ENCODE assay signal across 9 mouse cellular contexts in genomic region chr7:132803336-132803735, GRCm38 (mm10). TPM values are rescaled to one million over a fixed set of nuclear protein-coding genes. Genes with fewer than 3 reads are reported as not detected.
A peak's percentile ranks its signal among the peaks of the same experiment; 100 is the strongest.
DNase-seq lines count a peak whose midpoint lies in the region; ATAC-seq and TF ChIP-seq lines count a peak whose summit lies in the region.
"Had no signal": no experiment of that assay in that cellular context is flagged by ENCODE, and none has a peak within 500 bp of the region (broad histone marks: within the 10 kb centered on the region; RNA-seq: fewer than 3 reads in every experiment).

No protein-coding gene starts in this region.

- H3K27me3 ChIP-seq in heart, adult 2 months (ENCODE audit: control insufficient read depth, insufficient read depth, low read length) = no peaks in the 10 kb centered on the region
- H3K27me3 ChIP-seq in midbrain, embryonic 10.5 days (ENCODE audit: low read depth, poor library complexity, severe bottlenecking) = no peaks in the 10 kb centered on the region
- H3K27me3 ChIP-seq in midbrain, embryonic 16.5 days (ENCODE audit: control insufficient read depth, insufficient read depth, low read depth, low read length) = no peaks in the 10 kb centered on the region
- no peaks in the 10 kb centered on the region for H3K27me3 ChIP-seq in liver, embryonic 12.5 days (replicated peaks)
- H3K27me3 ChIP-seq: embryonic facial prominence, embryonic 12.5 days; hindbrain, embryonic 12.5 days had no signal

- DNase-seq in heart, adult 2 months = peak in 1 of 2 experiments; percentile 31
- DNase-seq in heart, postnatal 25 days (ENCODE audit: low spot score) = no peak
- no peak for DNase-seq in midbrain, embryonic 10.5 days (ENCODE audit: low spot score)
- DNase-seq in gastrocnemius, postnatal 25 days = no peak
- no peak for DNase-seq in testis, postnatal 14 days (ENCODE audit: low spot score)

- TF ChIP-seq EP300 in heart, adult 2 months (IDR thresholded peaks at IDR 0.05; ENCODE audit: insufficient read depth, low read depth, low read length) = no peak

- 57% methylated on average over 2 of the region's 2 CpGs for WGBS in heart, adult 2 months
- 87% methylated on average over 2 of the region's 2 CpGs for WGBS in midbrain, embryonic 10.5 days
- 98% methylated on average over 2 of the region's 2 CpGs for WGBS in midbrain, embryonic 16.5 days
- 71% methylated on average over 2 of the region's 2 CpGs for WGBS in liver, embryonic 12.5 days (ENCODE audit: insufficient replicate concordance)

- H3K4me2 ChIP-seq in midbrain, embryonic 16.5 days (ENCODE audit: low read length) = no peak overlapping the region
- H3K4me2 ChIP-seq in liver, embryonic 12.5 days = no peak overlapping the region
- H3K4me2 ChIP-seq: embryonic facial prominence, embryonic 12.5 days; hindbrain, embryonic 12.5 days had no signal

- TF ChIP-seq POLR2A in heart, adult 2 months (IDR thresholded peaks at IDR 0.05; ENCODE audit: insufficient read depth, low read depth, low read length) = no peak

- TF ChIP-seq CTCF in heart, adult 2 months (IDR thresholded peaks at IDR 0.05) = no peak

- no peak overlapping the region for H3K4me3 ChIP-seq in heart, adult 2 months
- H3K4me3 ChIP-seq in midbrain, embryonic 10.5 days = no peak overlapping the region
- H3K4me3 ChIP-seq in midbrain, embryonic 16.5 days (ENCODE audit: low read depth, low read length) = no peak overlapping the region
- no peak overlapping the region for H3K4me3 ChIP-seq in liver, embryonic 12.5 days
- H3K4me3 ChIP-seq: embryonic facial prominence, embryonic 12.5 days; hindbrain, embryonic 12.5 days had no signal

- H3K36me3 ChIP-seq in heart, adult 2 months (ENCODE audit: control insufficient read depth, insufficient read depth, low read length) = peaks cover 21% of the 10 kb centered on the region
- H3K36me3 ChIP-seq in midbrain, embryonic 10.5 days = no peaks in the 10 kb centered on the region
- no peaks in the 10 kb centered on the region for H3K36me3 ChIP-seq in midbrain, embryonic 16.5 days (ENCODE audit: control insufficient read depth, insufficient read depth, low read length)
- peaks cover 14% of the 10 kb centered on the region; the same call in 1 of the 2 replicates for H3K36me3 ChIP-seq in liver, embryonic 12.5 days
- H3K36me3 ChIP-seq: hindbrain, embryonic 12.5 days had no signal

- no peaks in the 10 kb centered on the region for H3K9me3 ChIP-seq in midbrain, embryonic 10.5 days (replicated peaks)
- H3K9me3 ChIP-seq in midbrain, embryonic 16.5 days (replicated peaks; ENCODE audit: control insufficient read depth, low read length, poor library complexity, severe bottlenecking) = no peaks in the 10 kb centered on the region
- H3K9me3 ChIP-seq in liver, embryonic 12.5 days (replicated peaks) = no peaks in the 10 kb centered on the region
- H3K9me3 ChIP-seq: embryonic facial prominence, embryonic 12.5 days; hindbrain, embryonic 12.5 days had no signal

- ATAC-seq in midbrain, embryonic 16.5 days = no peak
- ATAC-seq in liver, embryonic 12.5 days = no peak

- peaks cover 84% of the 10 kb centered on the region for H3K4me1 ChIP-seq in heart, adult 2 months (ENCODE audit: control insufficient read depth, insufficient read depth, low read length)
- peaks cover 57% of the 10 kb centered on the region for H3K4me1 ChIP-seq in midbrain, embryonic 10.5 days
- H3K4me1 ChIP-seq in midbrain, embryonic 16.5 days (ENCODE audit: control insufficient read depth, insufficient read depth, low read length) = peaks cover 25% of the 10 kb centered on the region
- peaks cover 97% of the 10 kb centered on the region for H3K4me1 ChIP-seq in liver, embryonic 12.5 days

- no peak overlapping the region for H3K9ac ChIP-seq in heart, adult 2 months (ENCODE audit: low read depth, low read length)
- H3K9ac ChIP-seq in midbrain, embryonic 16.5 days (ENCODE audit: low read depth, low read length) = no peak overlapping the region
- H3K9ac ChIP-seq in liver, embryonic 12.5 days = 0 out of 2 replicates have a peak overlapping the region, but pooled peaks have one; percentile 5
- H3K9ac ChIP-seq: embryonic facial prominence, embryonic 12.5 days; hindbrain, embryonic 12.5 days had no signal

- H3K27ac ChIP-seq in heart, adult 2 months = peak overlapping the region; percentile 81
- H3K27ac ChIP-seq in midbrain, embryonic 10.5 days (replicated peaks) = peak overlapping the region; percentile 42; the same call in 1 of the 2 replicates
- H3K27ac ChIP-seq in midbrain, embryonic 16.5 days (ENCODE audit: low read length) = no peak overlapping the region
- peak overlapping the region; percentile 76 for H3K27ac ChIP-seq in liver, embryonic 12.5 days
- H3K27ac ChIP-seq: embryonic facial prominence, embryonic 12.5 days; hindbrain, embryonic 12.5 days had no signal

- intact Hi-C loops in heart, adult 2 months (cut with DNase I) = no loop called here
- intact Hi-C loops in heart, postnatal 25 days (cut with DNase I) = no loop called here

- peaks cover 8% of the 10 kb centered on the region for H3K79me2 ChIP-seq in heart, adult 2 months (replicated peaks; ENCODE audit: control insufficient read depth, insufficient read depth, low read length)

RNA-seq across cellular contexts. Expression of gene Fam53b, which starts 10.3 kb away (rescaled TPM):
- total RNA-seq in heart, adult 2 months (2021) = 10 to 100 TPM; 22.0 to 26.9 TPM
- polyA plus RNA-seq in heart, adult 2 months (2012; rRNA removed) = 22.5 and 25.7 TPM in 2 replicates
- 10 to 100 TPM; 25.8 to 26.8 TPM for total RNA-seq in heart, postnatal 25 days (2021)
- polyA plus RNA-seq in midbrain, embryonic 10.5 days (2016; fragmentation: Nextera tagmentation; extraction: Ambion mirVana) = 23.1 and 25.0 TPM in 2 replicates
- polyA plus RNA-seq in midbrain, embryonic 16.5 days (2015; fragmentation: Nextera tagmentation; extraction: Ambion mirVana) = 13.2 and 13.6 TPM in 2 replicates
- 27.2 and 28.8 TPM in 2 replicates for polyA plus RNA-seq in liver, embryonic 12.5 days (2016; fragmentation: Nextera tagmentation; extraction: Ambion mirVana)
- total RNA-seq in gastrocnemius, postnatal 25 days (2021) = 10 to 100 TPM; 17.0 to 19.0 TPM

RNA-seq across cellular contexts. Expression of gene Eef1akmt2, which starts 49.1 kb away (rescaled TPM):
- 1 to 10 TPM; 7.7 TPM for total RNA-seq in heart, adult 2 months (2021)
- 5.2 and 6.0 TPM in 2 replicates for polyA plus RNA-seq in heart, adult 2 months (2012; rRNA removed)
- total RNA-seq in heart, postnatal 25 days (2021) = 1 to 10 TPM; 9.6 to 9.8 TPM
- polyA plus RNA-seq in midbrain, embryonic 10.5 days (2016; fragmentation: Nextera tagmentation; extraction: Ambion mirVana) = 80.7 and 82.0 TPM in 2 replicates
- polyA plus RNA-seq in midbrain, embryonic 16.5 days (2015; fragmentation: Nextera tagmentation; extraction: Ambion mirVana) = 91.7 and 94.3 TPM in 2 replicates
- polyA plus RNA-seq in liver, embryonic 12.5 days (2016; fragmentation: Nextera tagmentation; extraction: Ambion mirVana) = 29.6 and 31.4 TPM in 2 replicates
- 1 to 10 TPM; 5.5 to 8.3 TPM for total RNA-seq in gastrocnemius, postnatal 25 days (2021)

RNA-seq across cellular contexts. Expression of gene Abraxas2, which starts 55.7 kb away (rescaled TPM):
- total RNA-seq in heart, adult 2 months (2021) = 10 to 100 TPM; 20.3 to 21.3 TPM
- polyA plus RNA-seq in heart, adult 2 months (2012; rRNA removed) = 9.8 and 15.9 TPM in 2 replicates
- 10 to 100 TPM; 21.0 to 21.4 TPM for total RNA-seq in heart, postnatal 25 days (2021)
- polyA plus RNA-seq in midbrain, embryonic 10.5 days (2016; fragmentation: Nextera tagmentation; extraction: Ambion mirVana) = 36.2 and 36.6 TPM in 2 replicates
- 37.4 and 38.6 TPM in 2 replicates for polyA plus RNA-seq in midbrain, embryonic 16.5 days (2015; fragmentation: Nextera tagmentation; extraction: Ambion mirVana)
- polyA plus RNA-seq in liver, embryonic 12.5 days (2016; fragmentation: Nextera tagmentation; extraction: Ambion mirVana) = 17.7 and 18.1 TPM in 2 replicates
- total RNA-seq in gastrocnemius, postnatal 25 days (2021) = 10 to 100 TPM; 19.8 to 22.5 TPM
